Mouse (Mus musculus) myocyte (in vitro differentiated cells): ENCODE data around the gene Dcakd.

Experiments used
- E2F4 ChIP-seq: IDR thresholded peaks from one replicate; pipeline ENCODE4 v1.6.1; 2011; ENCODE audit warnings: mild to moderate bottlenecking, control low read depth, moderate library complexity; ENCODE audit not compliant: insufficient read depth
- MAX ChIP-seq: IDR thresholded peaks from one replicate; pipeline ENCODE4 v1.6.1; 2011; ENCODE audit warnings: low read depth, mild to moderate bottlenecking, control low read depth
- POLR2A ChIP-seq: IDR thresholded peaks from one replicate; pipeline ENCODE4 v1.6.1; 2011; ENCODE audit warnings: low read depth, mild to moderate bottlenecking, control low read depth, moderate library complexity; ENCODE audit not compliant: insufficient read length
- POLR2AphosphoS2 ChIP-seq: IDR thresholded peaks from one replicate; pipeline ENCODE4 v1.6.1; 2011; ENCODE audit warnings: low read depth, control low read depth; ENCODE audit not compliant: insufficient read length
- USF1 ChIP-seq: IDR thresholded peaks from one replicate; pipeline ENCODE4 v1.6.1; 2011; ENCODE audit warnings: low read depth, mild to moderate bottlenecking, control low read depth, moderate library complexity

DNA sequence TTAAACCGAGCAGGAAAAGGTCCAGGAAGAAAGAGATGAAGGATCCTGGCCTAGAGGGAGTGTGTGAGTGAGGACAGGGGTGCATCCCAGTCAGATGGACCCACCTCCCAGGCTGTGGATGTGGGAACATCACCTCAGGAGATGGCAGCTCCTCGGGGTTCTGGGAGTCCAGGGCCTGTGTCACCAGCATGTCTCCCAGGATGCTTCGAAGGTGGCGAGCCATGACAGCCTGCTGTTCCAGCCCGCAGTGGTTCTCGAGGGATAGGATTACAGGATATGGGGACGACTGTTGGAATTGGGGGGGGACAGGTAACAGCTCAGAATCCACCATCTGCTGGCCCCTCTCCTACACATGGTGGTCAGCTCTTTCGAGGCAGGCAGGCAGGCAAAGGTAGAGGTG lies 48.4 kb upstream of the Dcakd start:
- TF ChIP-seq USF1, result no peak
- no peak for TF ChIP-seq E2F4
- TF ChIP-seq POLR2A, result no peak
- TF ChIP-seq POLR2AphosphoS2, result no peak
- TF ChIP-seq MAX, result no peak
